Mouse (Mus musculus) gastrocnemius, postnatal 10 days (tissue): ENCODE measurements around the gene Arhgef25. TPM values are rescaled to one million over a fixed set of nuclear protein-coding genes. Genes with fewer than 3 reads are reported as not detected.
"Not testable (repeated sequence)": the region's sequence is repeated elsewhere in the genome, so short reads cannot be mapped to it uniquely, and the experiment has no call there.

Source experiments
- DNase-seq: peaks from one replicate; pipeline ENCODE4 v3.0.0; 2021; ENCODE audit warnings: mixed read lengths
- total RNA-seq, 2 experiments: library from RNA; stranded (reverse); gene quantifications; 2 replicates each; pipeline ENCODE4 v1.2.3; 2021

The Arhgef25 gene
- total RNA-seq, 2 experiments from 2014 or later = 16.2 to 26.2 TPM

GRCm38 (mm10) chr10:127204589-127204988, 14.7 kb upstream of the Arhgef25 start:
- no peak for DNase-seq

- no peak for DNase-seq
Measured at GRCm38 (mm10) chr10:127203106-127203505, 13.2 kb upstream of the Arhgef25 start.

- DNase-seq = no peak
Measured at GRCm38 (mm10) chr10:127200279-127200678, 10.4 kb upstream of the Arhgef25 start.

- no peak for DNase-seq
Measured at GRCm38 (mm10) chr10:127199474-127199873, 9.6 kb upstream of the Arhgef25 start.

GRCm38 (mm10) chr10:127199068-127199467, 9.2 kb upstream of the Arhgef25 start:
- DNase-seq = no peak

GRCm38 (mm10) chr10:127198492-127198891, 8.6 kb upstream of the Arhgef25 start:
- DNase-seq = no peak

- no peak for DNase-seq
Measured at GRCm38 (mm10) chr10:127197505-127198110, 7.7 kb upstream of the Arhgef25 start.

- no peak for DNase-seq
Measured at GRCm38 (mm10) chr10:127197104-127197503, 7.2 kb upstream of the Arhgef25 start.

GRCm38 (mm10) chr10:127196392-127196791, 6.5 kb upstream of the Arhgef25 start:
- DNase-seq = peak; percentile 50

- DNase-seq = peak; percentile 43
Measured at GRCm38 (mm10) chr10:127195328-127196129, 5.6 kb upstream of the Arhgef25 start, which contains the start of gene Dtx3. Dtx3 (minus strand) TSS chr10:127195728.

- peak; percentile 61 for DNase-seq
Measured at GRCm38 (mm10) chr10:127194428-127195327, 4.8 kb upstream of the Arhgef25 start.

- DNase-seq = no peak
Measured at GRCm38 (mm10) chr10:127193011-127193410, 3.1 kb upstream of the Arhgef25 start.

- not testable (repeated sequence) for DNase-seq
Measured at GRCm38 (mm10) chr10:127192057-127192328, 2.1 kb upstream of the Arhgef25 start.

- no peak for DNase-seq
Measured at GRCm38 (mm10) chr10:127191191-127192056, 1.5 kb upstream of the Arhgef25 start.

GRCm38 (mm10) chr10:127190398-127191190, 711 bp upstream of the Arhgef25 start:
- DNase-seq = no peak

GRCm38 (mm10) chr10:127189116-127189650, 700 bp downstream of the Arhgef25 start:
- peak; percentile 52 for DNase-seq

- DNase-seq = peak; percentile 60
Measured at GRCm38 (mm10) chr10:127188465-127189115, 1.3 kb downstream of the Arhgef25 start.

GRCm38 (mm10) chr10:127188079-127188453, 1.8 kb downstream of the Arhgef25 start:
- no peak for DNase-seq

GRCm38 (mm10) chr10:127187371-127188078, 2.4 kb downstream of the Arhgef25 start:
- DNase-seq = no peak
